Mouse (Mus musculus): ENCODE results near the gene Uba7. TPM values are rescaled to one million over a fixed set of nuclear protein-coding genes. Genes with fewer than 3 reads are reported as not detected.

The Uba7 gene
- polyA plus RNA-seq, 1 experiment: 7.0 TPM

Other genes with a start within 250 kb of the Uba7 start
- gene Rbm5, start 204.5 kb upstream of the Uba7 start, polyA plus RNA-seq (2012; ENCODE audit: insufficient read depth, insufficient read length, missing spikeins): 37.4 and 47.2 TPM in 2 replicates
- 17.6 and 20.0 TPM in 2 replicates for gene Rbm6, start 102.3 kb upstream of the Uba7 start, polyA plus RNA-seq (2012; ENCODE audit: insufficient read depth, insufficient read length, missing spikeins)
- gene Mon1a, start 87.4 kb upstream of the Uba7 start, polyA plus RNA-seq (2012; ENCODE audit: insufficient read depth, insufficient read length, missing spikeins): 12.6 and 14.3 TPM in 2 replicates
- gene Mst1r, start 68.6 kb upstream of the Uba7 start, polyA plus RNA-seq (2012; ENCODE audit: insufficient read depth, insufficient read length, missing spikeins): 0.36 and 1.4 TPM in 2 replicates
- not detected in 2 replicates for gene Actl11, start 47.0 kb upstream of the Uba7 start, polyA plus RNA-seq (2012; ENCODE audit: insufficient read depth, insufficient read length, missing spikeins)
- gene Camkv, start 39.8 kb upstream of the Uba7 start, polyA plus RNA-seq (2012; ENCODE audit: insufficient read depth, insufficient read length, missing spikeins): not detected in 2 replicates
- gene Traip, start 25.4 kb upstream of the Uba7 start, polyA plus RNA-seq (2012; ENCODE audit: insufficient read depth, insufficient read length, missing spikeins): not detected in 2 replicates
- not detected in 2 replicates for gene Gm20661, start 7.6 kb downstream of the Uba7 start, polyA plus RNA-seq (2012; ENCODE audit: insufficient read depth, insufficient read length, missing spikeins)
- 5.1 and 5.5 TPM in 2 replicates for gene Inka1, start 10.4 kb downstream of the Uba7 start, polyA plus RNA-seq (2012; ENCODE audit: insufficient read depth, insufficient read length, missing spikeins)
- not detected in 2 replicates for gene Cdhr4, start 17.0 kb downstream of the Uba7 start, polyA plus RNA-seq (2012; ENCODE audit: insufficient read depth, insufficient read length, missing spikeins)
- not detected in 2 replicates for gene Gm20662, start 20.8 kb downstream of the Uba7 start, polyA plus RNA-seq (2012; ENCODE audit: insufficient read depth, insufficient read length, missing spikeins)
- 14.7 and 20.7 TPM in 2 replicates for gene Ip6k1, start 27.0 kb downstream of the Uba7 start, polyA plus RNA-seq (2012; ENCODE audit: insufficient read depth, insufficient read length, missing spikeins)
- 8.2 and 11.1 TPM in 2 replicates for gene Gmppb, start 73.7 kb downstream of the Uba7 start, polyA plus RNA-seq (2012; ENCODE audit: insufficient read depth, insufficient read length, missing spikeins)
- 0.40 and 0.88 TPM in 2 replicates for gene Amigo3, start 77.7 kb downstream of the Uba7 start, polyA plus RNA-seq (2012; ENCODE audit: insufficient read depth, insufficient read length, missing spikeins)
- gene Mst1, start 104.9 kb downstream of the Uba7 start, polyA plus RNA-seq (2012; ENCODE audit: insufficient read depth, insufficient read length, missing spikeins): not detected in 2 replicates
- gene Rnf123, start 107.8 kb downstream of the Uba7 start, polyA plus RNA-seq (2012; ENCODE audit: insufficient read depth, insufficient read length, missing spikeins): 40.0 TPM in 2 replicates
- gene Apeh, start 119.1 kb downstream of the Uba7 start, polyA plus RNA-seq (2012; ENCODE audit: insufficient read depth, insufficient read length, missing spikeins): 41.1 and 58.6 TPM in 2 replicates
- 0.24 and 0.29 TPM in 2 replicates for gene Bsn, start 214.9 kb downstream of the Uba7 start, polyA plus RNA-seq (2012; ENCODE audit: insufficient read depth, insufficient read length, missing spikeins)

All from brown adipose tissue, adult 24 weeks (tissue).